Comparison of ENCODE assay signal across 25 mouse cellular contexts in the genomic region with DNA sequence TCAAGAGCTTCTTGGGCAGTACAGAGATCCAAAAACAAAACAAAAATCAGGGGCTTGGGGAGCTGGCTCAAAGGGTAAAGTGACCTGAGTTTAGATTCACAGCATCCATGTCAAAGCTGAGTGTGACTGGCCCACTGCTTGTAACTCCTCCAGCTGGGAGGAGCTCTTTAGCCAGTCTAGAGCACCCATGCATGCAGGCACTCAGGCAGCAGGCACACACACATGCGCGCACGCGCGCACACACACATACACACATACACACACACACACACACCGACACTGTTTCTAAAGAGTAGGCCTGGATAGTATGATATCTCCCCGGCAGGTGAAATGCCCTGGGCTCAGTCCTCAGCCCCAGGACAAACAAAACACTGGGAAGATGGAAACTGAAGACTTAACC. TPM values are rescaled to one million over a fixed set of nuclear protein-coding genes. Genes with fewer than 3 reads are reported as not detected.
A peak's percentile ranks its signal among the peaks of the same experiment; 100 is the strongest.
DNase-seq lines count a peak whose midpoint lies in the region; ATAC-seq lines count a peak whose summit lies in the region.
"Had no signal": no experiment of that assay in that cellular context is flagged by ENCODE, and none has a peak within 500 bp of the region (broad histone marks: within the 10 kb centered on the region; RNA-seq: fewer than 3 reads in every experiment).

No protein-coding gene starts in this region.

- H3K4me3 ChIP-seq in kidney, embryonic 16.5 days (ENCODE audit: low read length) = no peak overlapping the region
- H3K4me3 ChIP-seq in midbrain, embryonic 11.5 days (ENCODE audit: low read depth, low read length) = no peak overlapping the region
- no peak overlapping the region for H3K4me3 ChIP-seq in midbrain, embryonic 10.5 days
- H3K4me3 ChIP-seq: embryonic facial prominence, embryonic 15.5 days; erythroblast, embryonic 14.5 days; forebrain, embryonic 10.5 days; gastrocnemius, adult 2 months; heart, embryonic 12.5 days; hindbrain, embryonic 10.5 days had no signal

- 0 out of 2 replicates have a peak overlapping the region, but pooled peaks have one; percentile 4 for H3K27ac ChIP-seq in kidney, embryonic 16.5 days (ENCODE audit: low read length)
- no peak overlapping the region for H3K27ac ChIP-seq in midbrain, embryonic 11.5 days (ENCODE audit: low read depth, low read length)
- no peak overlapping the region for H3K27ac ChIP-seq in midbrain, embryonic 10.5 days (replicated peaks)
- H3K27ac ChIP-seq: embryonic facial prominence, embryonic 15.5 days; forebrain, embryonic 10.5 days; gastrocnemius, adult 2 months; hindbrain, embryonic 10.5 days; hindbrain, embryonic 14.5 days had no signal

- peaks cover 29% of the 10 kb centered on the region for H3K36me3 ChIP-seq in kidney, embryonic 16.5 days (ENCODE audit: insufficient read depth, low read length)
- H3K36me3 ChIP-seq in midbrain, embryonic 11.5 days (ENCODE audit: control insufficient read depth, insufficient read depth, low read length) = peaks cover 5% of the 10 kb centered on the region
- peaks cover 63% of the 10 kb centered on the region for H3K36me3 ChIP-seq in midbrain, embryonic 10.5 days

- no peak for ATAC-seq in kidney, embryonic 16.5 days (ENCODE audit: low FRiP score, low TSS enrichment)
- no peak for ATAC-seq in midbrain, embryonic 11.5 days (ENCODE audit: low FRiP score)
- ATAC-seq: forebrain, embryonic 14.5 days; Patski had no signal

- peaks cover 34% of the 10 kb centered on the region for H3K4me1 ChIP-seq in kidney, embryonic 16.5 days (ENCODE audit: insufficient read depth, low read length)
- H3K4me1 ChIP-seq in midbrain, embryonic 11.5 days (ENCODE audit: control insufficient read depth, insufficient read depth, low read length) = peaks cover 5% of the 10 kb centered on the region
- H3K4me1 ChIP-seq in midbrain, embryonic 10.5 days = peaks cover 14% of the 10 kb centered on the region

- no peak overlapping the region for H3K9ac ChIP-seq in kidney, embryonic 16.5 days (replicated peaks; ENCODE audit: low read length)
- no peak overlapping the region for H3K9ac ChIP-seq in midbrain, embryonic 11.5 days (ENCODE audit: low read length)
- H3K9ac ChIP-seq: embryonic facial prominence, embryonic 15.5 days; heart, embryonic 12.5 days; hindbrain, embryonic 14.5 days had no signal

- WGBS in kidney, embryonic 16.5 days = 71% methylated on average over 7 of the region's 7 CpGs
- 97% methylated on average over 7 of the region's 7 CpGs for WGBS in midbrain, embryonic 11.5 days
- 97% methylated on average over 7 of the region's 7 CpGs for WGBS in midbrain, embryonic 10.5 days

- H3K4me2 ChIP-seq in kidney, embryonic 16.5 days (replicated peaks; ENCODE audit: low read depth, low read length) = no peak overlapping the region
- no peak overlapping the region for H3K4me2 ChIP-seq in midbrain, embryonic 11.5 days
- H3K4me2 ChIP-seq: embryonic facial prominence, embryonic 15.5 days; heart, embryonic 12.5 days; hindbrain, embryonic 14.5 days had no signal

- H3K27me3 ChIP-seq in kidney, embryonic 16.5 days (ENCODE audit: insufficient read depth, low read length) = no peaks in the 10 kb centered on the region
- no peaks in the 10 kb centered on the region for H3K27me3 ChIP-seq in midbrain, embryonic 11.5 days (ENCODE audit: control insufficient read depth, insufficient read depth, low read length)
- H3K27me3 ChIP-seq in midbrain, embryonic 10.5 days (ENCODE audit: low read depth, poor library complexity, severe bottlenecking) = peaks cover 8% of the 10 kb centered on the region; the same call in 1 of the 2 replicates
- H3K27me3 ChIP-seq: CH12.LX; embryonic facial prominence, embryonic 15.5 days; heart, embryonic 12.5 days; Patski had no signal

- no peaks in the 10 kb centered on the region for H3K9me3 ChIP-seq in kidney, embryonic 16.5 days (ENCODE audit: low read length)
- H3K9me3 ChIP-seq in midbrain, embryonic 11.5 days (ENCODE audit: control insufficient read depth, low read length) = no peaks in the 10 kb centered on the region
- no peaks in the 10 kb centered on the region for H3K9me3 ChIP-seq in midbrain, embryonic 10.5 days (replicated peaks)
- H3K9me3 ChIP-seq: embryonic facial prominence, embryonic 15.5 days; forebrain, embryonic 10.5 days; heart, embryonic 12.5 days; hindbrain, embryonic 10.5 days had no signal

- no peak for DNase-seq in kidney, postnatal 25 days
- peak; percentile 49 for DNase-seq in midbrain, embryonic 11.5 days (ENCODE audit: low spot score, missing footprints)
- no peak for DNase-seq in midbrain, embryonic 10.5 days (ENCODE audit: low spot score)
- peak; percentile 29 to 33 for DNase-seq in B cell, adult 2 months
- DNase-seq in T-cell, adult 2 months (ENCODE audit: low spot score) = peak; percentile 23
- DNase-seq in thymus, postnatal 25 days = no peak
- DNase-seq: adrenal gland, adult 2 months; adrenal gland, postnatal 36 days; cerebellum, adult 2 months; cerebellum, postnatal 10 days; embryo, embryonic 11 days; gastrocnemius, adult 2 months; gastrocnemius, postnatal 25 days had no signal

RNA-seq across cellular contexts. Expression of gene Aip, which starts 8.7 kb away (rescaled TPM):
- 115 and 120 TPM in 2 replicates for polyA plus RNA-seq in kidney, embryonic 16.5 days (2015; fragmentation: Nextera tagmentation; extraction: Ambion mirVana)
- polyA plus RNA-seq in midbrain, embryonic 11.5 days (2014; fragmentation: Nextera tagmentation; extraction: Ambion mirVana) = 54.9 and 58.9 TPM in 2 replicates
- 60.6 and 61.7 TPM in 2 replicates for polyA plus RNA-seq in midbrain, embryonic 10.5 days (2016; fragmentation: Nextera tagmentation; extraction: Ambion mirVana)

RNA-seq across cellular contexts. Expression of gene Pitpnm1, which starts 17.2 kb away (rescaled TPM):
- polyA plus RNA-seq in kidney, embryonic 16.5 days (2015; fragmentation: Nextera tagmentation; extraction: Ambion mirVana) = 20.0 and 22.2 TPM in 2 replicates
- polyA plus RNA-seq in midbrain, embryonic 11.5 days (2014; fragmentation: Nextera tagmentation; extraction: Ambion mirVana) = 11.2 and 11.3 TPM in 2 replicates
- polyA plus RNA-seq in midbrain, embryonic 10.5 days (2016; fragmentation: Nextera tagmentation; extraction: Ambion mirVana) = 12.8 and 15.1 TPM in 2 replicates

RNA-seq across cellular contexts. Expression of gene Cdk2ap2, which starts 20.0 kb away (rescaled TPM):
- polyA plus RNA-seq in kidney, embryonic 16.5 days (2015; fragmentation: Nextera tagmentation; extraction: Ambion mirVana) = 135 and 138 TPM in 2 replicates
- 60.8 and 73.5 TPM in 2 replicates for polyA plus RNA-seq in midbrain, embryonic 11.5 days (2014; fragmentation: Nextera tagmentation; extraction: Ambion mirVana)
- polyA plus RNA-seq in midbrain, embryonic 10.5 days (2016; fragmentation: Nextera tagmentation; extraction: Ambion mirVana) = 76.2 and 82.5 TPM in 2 replicates

RNA-seq across cellular contexts. Expression of gene Gpr152, which starts 22.6 kb away (rescaled TPM):
- polyA plus RNA-seq in kidney, embryonic 16.5 days (2015; fragmentation: Nextera tagmentation; extraction: Ambion mirVana) = not detected in 2 replicates
- polyA plus RNA-seq in midbrain, embryonic 11.5 days (2014; fragmentation: Nextera tagmentation; extraction: Ambion mirVana) = not detected in 2 replicates
- not detected in 2 replicates for polyA plus RNA-seq in midbrain, embryonic 10.5 days (2016; fragmentation: Nextera tagmentation; extraction: Ambion mirVana)
- polyA plus RNA-seq: embryonic facial prominence, embryonic 11.5 days; embryonic facial prominence, embryonic 15.5 days; forebrain, embryonic 10.5 days; forebrain, embryonic 14.5 days; heart, embryonic 12.5 days; heart, embryonic 16.5 days; hindbrain, embryonic 10.5 days; hindbrain, embryonic 14.5 days; Patski had no signal

RNA-seq across cellular contexts. Expression of gene Cabp4, which starts 26.8 kb away (rescaled TPM):
- 0.14 and 0.21 TPM in 2 replicates for polyA plus RNA-seq in kidney, embryonic 16.5 days (2015; fragmentation: Nextera tagmentation; extraction: Ambion mirVana)
- polyA plus RNA-seq in midbrain, embryonic 11.5 days (2014; fragmentation: Nextera tagmentation; extraction: Ambion mirVana) = 0.11 TPM in 1 of 2 replicates, not detected in the other
- not detected in 2 replicates for polyA plus RNA-seq in midbrain, embryonic 10.5 days (2016; fragmentation: Nextera tagmentation; extraction: Ambion mirVana)
- polyA plus RNA-seq: embryonic facial prominence, embryonic 11.5 days; forebrain, embryonic 10.5 days; heart, embryonic 16.5 days had no signal

Comparison
In these comparisons a context has a peak if more than half of its experiments do, and no peak if none do; other contexts are left out.
1. DNase-seq: peak in midbrain, embryonic 11.5 days (single experiment), B cell, adult 2 months (2 of 2) and T-cell, adult 2 months (single experiment); none in kidney, postnatal 25 days (0 of 2), midbrain, embryonic 10.5 days (single experiment) and thymus, postnatal 25 days (single experiment).